Mouse (Mus musculus): Measurements from ENCODE around the gene 1700049E17Rik1.
"Not testable (repeated sequence)": the region's sequence is repeated elsewhere in the genome, so short reads cannot be mapped to it uniquely, and the experiment has no call there.

1700049E17Rik1 gene

GRCm38 (mm10) chr14:41924649-41925048, at the start of gene 1700049E17Rik1:
Gene 1700049E17Rik1, plus strand, starts transcription at chr14:41924949.
- not testable (repeated sequence) for DNase-seq

- not testable (repeated sequence) for DNase-seq
Observed at GRCm38 (mm10) chr14:41907190-41907589, 17.6 kb upstream of the 1700049E17Rik1 start, which contains the start of gene Gm7980. Gene Gm7980, minus strand, starts transcription at chr14:41907290.

- not testable (repeated sequence) for DNase-seq
Observed at GRCm38 (mm10) chr14:41943695-41944094, 18.9 kb downstream of the 1700049E17Rik1 start, which contains the start of gene 1700024B05Rik. Gene 1700024B05Rik, plus strand, starts transcription at chr14:41943995.

GRCm38 (mm10) chr14:41964095-41964494, 39.3 kb downstream of the 1700049E17Rik1 start:
- not testable (repeated sequence) for DNase-seq

GRCm38 (mm10) chr14:41967827-41968226, 43.1 kb downstream of the 1700049E17Rik1 start, which contains the start of gene Gm6401:
Gene Gm6401, minus strand, starts transcription at chr14:41967927.
- not testable (repeated sequence) for DNase-seq

GRCm38 (mm10) chr14:41968596-41968995, 43.8 kb downstream of the 1700049E17Rik1 start:
- not testable (repeated sequence) for DNase-seq
